ENCODE assay signal across 12 mouse cellular contexts in the genomic region with DNA sequence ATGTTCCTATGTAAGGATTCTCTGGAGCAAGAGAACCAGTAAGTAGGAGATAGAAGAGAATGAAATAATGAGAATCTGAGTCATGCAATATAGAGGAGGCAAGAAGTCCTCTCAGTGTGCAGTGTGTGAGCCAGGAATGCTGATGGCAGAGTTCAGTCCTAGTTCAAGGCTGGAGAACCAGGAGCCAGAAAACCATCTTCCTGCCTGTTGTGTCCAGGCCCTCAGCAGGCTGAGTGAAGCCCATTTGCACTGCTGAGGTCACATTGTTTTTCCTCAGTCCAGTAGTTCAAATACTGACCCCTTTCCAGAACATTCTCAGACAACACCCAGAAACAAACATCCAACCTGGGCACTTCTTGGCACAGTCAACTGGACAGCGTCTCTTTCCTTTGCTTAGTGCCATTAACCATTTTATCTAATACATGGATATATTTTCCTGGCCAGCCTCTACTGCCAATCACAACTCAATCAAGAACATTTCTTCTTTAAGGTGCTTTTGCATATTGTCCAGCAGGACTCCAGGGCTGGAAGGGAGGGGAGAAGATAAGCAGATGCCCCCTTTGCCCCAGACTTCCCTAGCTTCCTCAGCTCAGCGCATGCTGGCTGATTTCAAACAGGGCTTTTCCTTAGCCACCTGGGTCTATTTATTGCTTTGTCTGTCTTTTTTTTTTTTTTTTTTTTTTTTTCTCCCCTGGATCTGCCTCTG. TPM values are rescaled to one million over a fixed set of nuclear protein-coding genes. Genes with fewer than 3 reads are reported as not detected.
DNase-seq lines count a peak whose midpoint lies in the region; ATAC-seq and TF ChIP-seq lines count a peak whose summit lies in the region.
"Had no signal": no experiment of that assay in that cellular context is flagged by ENCODE, and none has a peak within 500 bp of the region (broad histone marks: within the 10 kb centered on the region; RNA-seq: fewer than 3 reads in every experiment).

No protein-coding gene starts in this region.

- WGBS in kidney, postnatal 0 days = 49% methylated on average over 2 of the region's 2 CpGs

- no peak for ATAC-seq in kidney, postnatal 0 days (replicated peaks; ENCODE audit: low FRiP score, low read depth)
- ATAC-seq in megakaryocyte, adult 5-6 weeks (ENCODE audit: poor library complexity, severe bottlenecking) = no peak

- H3K4me1 ChIP-seq in kidney, postnatal 0 days (replicated peaks; ENCODE audit: insufficient read depth, low read length) = 0 out of 2 replicates have a peak, but pooled peaks cover 4% of the 10 kb centered on the region

- no peaks in the 10 kb centered on the region for H3K27me3 ChIP-seq in kidney, postnatal 0 days (ENCODE audit: insufficient read depth, low read length)

- H3K27ac ChIP-seq in kidney, postnatal 0 days = peak overlapping the region; percentile 51; the same call in 1 of the 2 replicates

- DNase-seq in kidney, adult 9 months = peak; percentile 40
- DNase-seq in kidney, postnatal 4 days = no peak
- DNase-seq in 3T3-L1 (ENCODE audit: low read depth, low spot score) (peak; percentile 12), NIH3T3 (ENCODE audit: low read depth) (peak; percentile 15)
- no peak for DNase-seq in kidney, postnatal 0 days (ENCODE audit: low spot score)
- no peak for DNase-seq in spleen, postnatal 14 days (ENCODE audit: low spot score in 2 of 2)
- DNase-seq in cerebellum, adult 8-10 months = no peak
- DNase-seq: embryo, embryonic 11 days; heart, postnatal 36 days; right cerebral cortex, adult 18-20 months; thymus, postnatal 14 days had no signal

- H3K9me3 ChIP-seq in kidney, postnatal 0 days (replicated peaks; ENCODE audit: low read length) = no peaks in the 10 kb centered on the region

- TF ChIP-seq CTCF in kidney, postnatal 0 days (IDR thresholded peaks at IDR 0.05; ENCODE audit: low read depth) = no peak

- peaks cover 23% of the 10 kb centered on the region for H3K36me3 ChIP-seq in kidney, postnatal 0 days (ENCODE audit: insufficient read depth, low read length)

- no peak overlapping the region for H3K4me2 ChIP-seq in kidney, postnatal 0 days (ENCODE audit: low read length)

- H3K4me3 ChIP-seq in kidney, postnatal 0 days (replicated peaks; ENCODE audit: low read depth, low read length) = no peak overlapping the region

- no peak overlapping the region for H3K9ac ChIP-seq in kidney, postnatal 0 days (ENCODE audit: low read depth, low read length)

RNA-seq across cellular contexts. Expression of a gene that starts 33.7 kb away (rescaled TPM):
- polyA plus RNA-seq in kidney, postnatal 0 days (2015; fragmentation: Nextera tagmentation; extraction: Ambion mirVana) = 2.3 and 2.5 TPM in 2 replicates
- 1.2 TPM in 1 of 2 replicates, not detected in the other for total RNA-seq in megakaryocyte, adult 5-6 weeks (2015)
- 0.29 and 0.33 TPM in 2 replicates for total RNA-seq in megakaryocyte, adult 5-6 weeks (2017)

RNA-seq across cellular contexts. Expression of a gene that starts 36.5 kb away (rescaled TPM):
- 67.6 and 71.8 TPM in 2 replicates for polyA plus RNA-seq in kidney, postnatal 0 days (2015; fragmentation: Nextera tagmentation; extraction: Ambion mirVana)
- 33.9 and 37.5 TPM in 2 replicates for total RNA-seq in megakaryocyte, adult 5-6 weeks (2015)
- total RNA-seq in megakaryocyte, adult 5-6 weeks (2017) = 39.0 and 39.2 TPM in 2 replicates

Comparison
In these comparisons a context has a peak if more than half of its experiments do, and no peak if none do; other contexts are left out.
1. DNase-seq: peak in kidney, adult 9 months (single experiment), 3T3-L1 (single experiment) and NIH3T3 (single experiment); none in kidney, postnatal 4 days (0 of 2), kidney, postnatal 0 days (single experiment), spleen, postnatal 14 days (0 of 2) and cerebellum, adult 8-10 months (single experiment).